Mouse (Mus musculus) common myeloid progenitor, adult 5-6 weeks (primary cell): ENCODE results near the gene Mettl24. TPM values are rescaled to one million over a fixed set of nuclear protein-coding genes. Genes with fewer than 3 reads are reported as not detected.

Experiments
- ATAC-seq: replicated peaks from 2 replicates; pipeline ENCODE4 v1.8.0; 2016; ENCODE audit warnings: low read depth, mild to moderate bottlenecking, moderate TSS enrichment, inconsistent platforms; ENCODE audit not compliant: poor library complexity, severe bottlenecking
- total RNA-seq: library from RNA; stranded (forward); fragments of 200-1000, 187-1606 nt; gene quantifications from 2 replicates; pipeline ENCODE4 v1.2.3, GENCODE M21; 2017

Gene Mettl24
- total RNA-seq, 1 experiment from 2014 or later, result not detected

DNA sequence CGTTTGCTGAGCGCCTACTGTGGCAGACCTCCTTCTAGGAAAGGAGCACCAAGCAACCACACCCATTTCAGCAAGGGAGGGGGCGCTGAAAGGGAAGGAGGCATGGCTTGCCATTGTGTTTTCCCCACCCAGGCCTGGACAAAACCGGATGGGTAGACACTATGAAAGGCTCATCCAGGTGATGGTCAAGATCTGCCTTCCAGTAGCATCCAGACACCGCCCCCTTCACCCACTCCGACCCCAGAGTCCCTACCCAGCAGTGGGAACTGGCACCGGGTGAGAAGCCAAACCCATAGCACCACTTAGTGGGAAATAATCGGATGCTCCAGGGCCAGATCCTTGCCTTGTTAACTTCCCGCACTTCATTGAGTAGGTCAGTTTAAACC, 779 bp downstream of the Mettl24 start:
- no peak for ATAC-seq

DNA sequence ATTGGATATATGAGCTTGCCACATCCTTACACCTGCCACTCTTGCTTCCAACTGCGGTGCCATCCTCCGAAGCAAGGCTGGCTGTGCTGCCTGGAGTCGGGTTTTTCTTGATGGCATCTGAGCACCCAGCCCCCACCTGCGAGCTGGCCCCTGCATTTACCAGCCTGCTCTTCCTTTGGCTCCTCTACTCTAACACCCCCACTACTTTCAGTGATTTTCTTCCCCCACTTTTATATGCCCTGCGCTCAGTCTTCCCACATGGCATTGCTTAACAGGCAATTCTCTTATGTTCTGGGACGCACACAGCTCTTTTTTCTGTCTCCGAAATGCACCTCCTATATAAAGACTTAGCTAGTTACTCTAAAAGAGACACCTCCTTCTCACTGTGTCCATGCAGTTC, 1.2 kb downstream of the Mettl24 start:
- ATAC-seq, result no peak

- ATAC-seq, result no peak
Observed at GRCm38 (mm10) chr10:40685641-40686040, 2.6 kb downstream of the Mettl24 start.

- no peak for ATAC-seq
Observed at GRCm38 (mm10) chr10:40686976-40687375, 3.9 kb downstream of the Mettl24 start.

- no peak for ATAC-seq
Observed at GRCm38 (mm10) chr10:40687407-40687806, 4.3 kb downstream of the Mettl24 start.

- ATAC-seq, result no peak
Observed at GRCm38 (mm10) chr10:40688266-40688665, 5.2 kb downstream of the Mettl24 start.

DNA sequence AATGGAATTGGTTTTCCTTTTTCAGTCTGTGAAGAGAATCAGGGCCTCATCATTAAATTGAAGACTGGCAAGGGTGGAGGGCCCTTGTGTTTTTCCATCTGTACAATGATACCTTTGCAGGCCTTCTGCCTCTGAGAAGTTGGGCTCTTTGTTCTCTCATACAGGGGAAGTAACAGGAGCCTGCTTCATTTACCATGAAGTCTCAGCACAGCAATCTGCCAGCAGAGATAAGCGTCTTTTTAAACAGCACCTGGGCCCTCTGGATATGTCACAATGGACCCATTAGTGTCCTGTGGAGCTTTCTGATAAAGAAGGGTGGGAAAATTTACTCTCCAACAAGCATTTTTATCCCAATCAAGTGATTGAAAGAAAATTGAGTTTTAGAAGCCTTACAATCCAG, 5.8 kb downstream of the Mettl24 start:
- ATAC-seq, result no peak

DNA sequence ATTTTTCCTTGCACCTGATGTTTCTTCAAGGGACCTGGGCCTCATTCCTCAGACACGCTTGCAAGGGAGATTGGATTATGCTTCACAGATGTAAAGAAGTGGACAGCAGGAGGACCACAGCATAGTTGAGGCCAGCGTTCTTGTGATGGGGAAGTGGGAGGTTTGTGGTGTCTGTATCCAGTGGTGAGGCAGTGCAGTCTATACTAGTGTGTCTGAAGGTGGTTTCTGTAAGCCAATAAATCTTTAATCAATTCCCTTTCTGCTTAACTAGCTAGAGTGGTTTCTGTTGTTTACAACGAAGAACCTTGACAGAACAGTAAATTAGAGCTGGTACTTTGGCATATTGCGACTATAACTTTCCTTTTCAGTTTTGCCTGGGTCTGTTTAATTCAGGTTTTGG, 15.6 kb downstream of the Mettl24 start:
- ATAC-seq, result no peak

- no peak for ATAC-seq
Observed at GRCm38 (mm10) chr10:40711127-40711526, 28.0 kb downstream of the Mettl24 start.

DNA sequence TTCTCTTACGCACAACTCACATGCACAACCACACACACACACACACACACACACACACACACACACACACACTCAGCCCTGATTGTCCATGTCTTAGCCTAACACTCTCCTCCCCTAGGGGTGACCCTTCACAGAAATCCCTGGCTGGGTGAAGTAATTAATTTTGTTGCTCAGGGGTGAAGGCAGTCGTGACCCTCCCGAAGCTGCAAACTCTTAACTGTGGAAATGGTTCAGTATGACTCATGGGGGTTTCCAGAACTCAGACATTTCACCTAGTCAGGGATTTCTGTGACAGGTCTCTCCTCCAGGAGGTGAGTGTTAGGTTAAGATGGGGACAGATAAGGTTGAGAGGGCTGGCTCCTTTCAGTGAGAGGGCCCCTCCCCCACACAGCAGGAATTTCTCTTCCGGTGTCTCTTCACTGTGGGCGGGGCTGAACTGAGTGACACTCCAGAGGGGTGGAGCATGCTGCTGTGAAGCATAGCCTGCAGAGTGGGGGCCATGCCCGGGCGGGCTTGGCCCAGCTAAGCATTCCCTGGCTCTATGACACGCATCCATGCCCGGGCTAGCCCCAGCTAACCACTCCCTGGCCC, 30.0 kb downstream of the Mettl24 start:
- no peak for ATAC-seq

- ATAC-seq, result no peak
Observed at GRCm38 (mm10) chr10:40713829-40714228, 30.7 kb downstream of the Mettl24 start.

DNA sequence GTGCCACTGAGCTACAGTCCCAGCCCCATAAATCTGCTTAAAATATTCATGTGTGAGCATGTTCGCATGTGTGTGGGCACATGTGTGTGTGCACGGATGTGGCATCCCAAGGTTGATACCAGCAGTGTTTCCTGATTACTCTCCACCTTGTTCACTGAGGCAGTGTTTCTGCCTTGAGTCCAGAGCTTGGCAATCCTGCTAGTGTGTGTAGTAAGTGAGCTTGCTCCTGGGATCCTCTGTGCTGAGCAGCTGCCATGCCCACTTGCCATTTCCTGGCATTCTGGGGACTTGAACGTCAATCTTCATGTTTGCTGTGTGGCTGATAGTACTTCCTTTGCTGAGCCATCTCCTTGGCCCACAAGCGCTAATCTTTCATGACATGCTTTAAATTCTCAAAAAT, 32.1 kb downstream of the Mettl24 start:
- ATAC-seq, result no peak

- no peak for ATAC-seq
Observed at GRCm38 (mm10) chr10:40716296-40716695, 33.2 kb downstream of the Mettl24 start.

DNA sequence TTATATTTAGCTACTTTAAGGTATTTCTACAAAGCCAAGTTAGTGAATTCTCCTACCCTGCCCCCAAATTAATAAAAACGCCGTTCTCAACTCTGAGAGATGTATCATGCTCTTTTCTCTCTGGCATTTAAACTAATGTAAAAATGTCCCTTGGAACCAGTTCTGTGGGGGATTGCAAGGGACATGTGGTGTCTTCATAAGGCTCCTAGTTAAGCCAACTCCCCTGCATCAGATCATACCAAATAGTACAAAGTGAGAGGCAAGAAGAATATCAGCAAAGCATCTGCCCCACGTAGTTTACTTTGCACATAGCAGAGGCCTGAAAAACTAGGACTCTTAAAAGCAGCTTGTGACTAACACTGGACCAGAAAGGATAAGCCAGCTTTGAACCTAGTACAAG, 33.6 kb downstream of the Mettl24 start:
- no peak for ATAC-seq

DNA sequence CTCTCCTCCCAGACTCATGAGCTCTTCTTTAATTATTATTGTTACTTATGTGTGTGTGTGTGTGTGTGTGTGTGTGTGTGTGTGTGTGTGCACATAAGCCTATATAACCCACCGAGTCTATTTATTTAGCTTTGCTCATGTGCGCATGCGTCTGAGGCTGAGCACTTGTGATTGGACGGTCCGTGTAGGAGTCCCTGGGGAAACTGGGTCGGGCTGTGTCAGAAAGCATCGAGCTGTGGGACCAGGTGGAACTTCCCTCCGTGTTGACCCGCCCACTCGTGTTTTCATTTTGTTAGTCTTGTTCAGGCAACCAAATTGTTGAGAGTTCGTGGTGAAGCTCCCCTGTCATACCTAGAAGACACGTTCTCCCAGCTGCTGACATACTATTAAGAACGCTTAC, 35.3 kb downstream of the Mettl24 start:
- no peak for ATAC-seq

- ATAC-seq, result no peak
Observed at GRCm38 (mm10) chr10:40719062-40719461, 36.0 kb downstream of the Mettl24 start.

- no peak for ATAC-seq
Observed at GRCm38 (mm10) chr10:40720883-40721282, 37.8 kb downstream of the Mettl24 start.

DNA sequence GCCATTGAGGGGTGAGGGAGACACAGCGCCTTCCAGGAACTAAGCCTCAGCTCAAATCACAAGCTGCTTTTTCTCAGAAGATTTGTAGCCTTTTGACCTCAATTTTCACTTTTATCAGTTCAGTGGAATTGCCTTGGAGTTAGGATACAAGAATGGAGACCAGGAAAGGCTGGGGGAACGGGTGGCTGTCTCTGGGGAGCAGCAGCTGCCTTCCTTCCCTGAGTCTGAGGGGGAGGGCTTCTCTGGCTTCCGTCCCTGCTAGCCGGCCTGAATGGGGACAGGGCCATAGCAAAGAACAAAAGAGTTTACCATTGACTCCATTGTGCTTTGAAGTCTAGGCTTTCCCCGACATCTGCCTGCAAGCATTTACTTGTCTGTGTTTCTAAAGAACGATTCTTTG, 41.3 kb downstream of the Mettl24 start:
- ATAC-seq, result no peak

DNA sequence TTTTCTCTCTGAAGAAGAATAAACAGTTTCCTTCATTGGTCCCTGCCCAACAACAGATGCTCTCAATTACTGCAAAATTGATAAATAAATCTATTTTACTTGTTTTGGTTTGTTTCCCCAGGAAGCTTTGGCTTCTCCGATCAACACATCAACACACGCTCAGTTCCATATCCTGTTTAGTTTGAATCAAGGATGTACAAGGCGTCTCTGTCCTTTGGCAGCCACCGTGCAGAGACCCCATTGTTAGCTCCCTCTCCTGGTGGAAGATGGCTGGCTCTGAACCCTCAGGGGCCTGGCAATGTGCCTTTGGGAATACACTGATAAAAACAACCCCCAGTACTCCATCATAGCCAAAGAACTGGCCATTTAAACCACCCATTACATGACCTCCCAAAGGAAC, 42.0 kb downstream of the Mettl24 start:
- no peak for ATAC-seq

DNA sequence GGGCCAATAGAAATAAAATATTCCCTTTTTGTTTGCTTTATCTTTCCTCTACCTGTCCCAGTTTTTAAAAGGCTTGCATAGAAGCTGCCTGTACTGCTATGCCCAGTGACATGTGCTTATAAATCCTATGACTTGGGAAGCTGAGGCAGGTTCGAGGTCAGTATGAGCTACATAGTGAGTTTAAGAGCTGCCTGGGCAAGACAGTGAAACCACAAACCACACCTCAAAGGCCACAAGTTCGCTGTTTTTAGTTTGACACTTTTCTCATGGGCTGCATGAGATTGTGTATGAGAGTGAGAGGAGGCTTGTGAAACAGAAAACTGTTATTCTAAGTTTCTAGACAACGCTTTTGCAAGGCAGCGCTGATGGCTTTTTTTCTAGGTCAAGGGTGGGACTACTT, 42.4 kb downstream of the Mettl24 start:
- no peak for ATAC-seq

DNA sequence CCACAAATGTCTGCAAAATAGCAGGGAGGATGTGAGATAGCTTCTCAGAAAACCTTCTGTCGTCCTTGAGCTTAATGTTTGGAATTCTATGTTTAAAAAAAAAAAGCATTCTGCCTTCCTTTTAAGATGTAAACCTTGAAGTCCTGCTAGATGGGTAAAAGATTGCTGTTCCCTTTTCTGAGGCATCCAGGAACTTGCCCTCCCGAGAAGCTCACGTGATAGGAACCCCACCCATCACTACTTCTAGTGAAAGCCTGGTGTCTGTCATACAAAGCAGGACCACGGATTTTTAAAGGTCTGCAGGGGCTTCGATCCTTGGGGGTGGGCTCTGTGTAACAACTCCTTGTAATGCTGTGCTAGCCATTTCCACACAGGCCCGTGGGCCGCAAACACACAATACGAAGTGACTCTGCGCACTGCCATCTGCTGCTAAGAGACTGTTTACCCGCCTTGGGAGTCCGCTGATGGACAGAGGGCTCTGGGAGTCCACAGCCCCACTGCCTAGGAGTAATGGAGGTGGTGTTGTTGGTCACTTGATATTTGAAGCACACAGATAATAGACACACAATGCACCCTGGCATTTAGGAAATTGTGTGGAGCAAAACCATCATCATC, 43.3 kb downstream of the Mettl24 start:
- 0 out of 2 replicates have a peak, but pooled peaks have one; percentile 32 for ATAC-seq

GRCm38 (mm10) chr10:40726989-40727388, 43.9 kb downstream of the Mettl24 start:
- ATAC-seq, result no peak
